Mouse (Mus musculus): ENCODE results near the gene Tbc1d17. TPM values are rescaled to one million over a fixed set of nuclear protein-coding genes. Genes with fewer than 3 reads are reported as not detected.

Tbc1d17 gene
- polyA plus RNA-seq, 1 experiment from 2014 or later = 77.8 TPM

MicroRNA genes within 50 kb of the gene (microRNA counts, 519-probe panel; counts per million panel counts)
- microRNA mmu-miR-707 = not detected

Small RNA genes lying within 50 kb of the gene (microRNA-seq; reads per million reads assigned to microRNA genes)
- gene Mir707 = not detected

Other genes starting within 250 kb of the Tbc1d17 start
- 1.0 and 1.1 TPM in 2 replicates for gene Myh14, start 178.2 kb downstream of the Tbc1d17 start, polyA plus RNA-seq (2016; fragmentation: Nextera tagmentation; extraction: Ambion mirVana)
- gene Izumo2, start 140.3 kb downstream of the Tbc1d17 start, polyA plus RNA-seq (2016; fragmentation: Nextera tagmentation; extraction: Ambion mirVana) = not detected in 2 replicates
- gene Vrk3, start 100.7 kb downstream of the Tbc1d17 start, polyA plus RNA-seq (2016; fragmentation: Nextera tagmentation; extraction: Ambion mirVana) = 44.7 and 49.5 TPM in 2 replicates
- 3.2 and 3.6 TPM in 2 replicates for gene Zfp473, start 98.0 kb downstream of the Tbc1d17 start, polyA plus RNA-seq (2016; fragmentation: Nextera tagmentation; extraction: Ambion mirVana)
- gene Nup62, start 33.0 kb downstream of the Tbc1d17 start, polyA plus RNA-seq (2016; fragmentation: Nextera tagmentation; extraction: Ambion mirVana) = 154 and 162 TPM in 2 replicates
- gene Il4i1, start 32.7 kb downstream of the Tbc1d17 start, polyA plus RNA-seq (2016; fragmentation: Nextera tagmentation; extraction: Ambion mirVana) = 1.2 and 1.8 TPM in 2 replicates
- gene Atf5, start 32.4 kb downstream of the Tbc1d17 start, polyA plus RNA-seq (2016; fragmentation: Nextera tagmentation; extraction: Ambion mirVana) = 4.6 and 4.7 TPM in 2 replicates
- gene Akt1s1, start 88 bp downstream of the Tbc1d17 start, polyA plus RNA-seq (2016; fragmentation: Nextera tagmentation; extraction: Ambion mirVana) = 89.5 and 98.1 TPM in 2 replicates
- gene Pnkp, start 8.1 kb upstream of the Tbc1d17 start, polyA plus RNA-seq (2016; fragmentation: Nextera tagmentation; extraction: Ambion mirVana) = 38.1 and 38.4 TPM in 2 replicates
- 478 and 516 TPM in 2 replicates for gene Ptov1, start 20.7 kb upstream of the Tbc1d17 start, polyA plus RNA-seq (2016; fragmentation: Nextera tagmentation; extraction: Ambion mirVana)
- 213 and 220 TPM in 2 replicates for gene Med25, start 43.6 kb upstream of the Tbc1d17 start, polyA plus RNA-seq (2016; fragmentation: Nextera tagmentation; extraction: Ambion mirVana)
- 26.9 and 30.6 TPM in 2 replicates for gene Fuz, start 47.0 kb upstream of the Tbc1d17 start, polyA plus RNA-seq (2016; fragmentation: Nextera tagmentation; extraction: Ambion mirVana)
- 74.2 and 77.0 TPM in 2 replicates for gene Ap2a1, start 80.4 kb upstream of the Tbc1d17 start, polyA plus RNA-seq (2016; fragmentation: Nextera tagmentation; extraction: Ambion mirVana)
- 0.11 and 0.14 TPM in 2 replicates for gene Tsks, start 94.1 kb upstream of the Tbc1d17 start, polyA plus RNA-seq (2016; fragmentation: Nextera tagmentation; extraction: Ambion mirVana)
- gene Cpt1c, start 125.8 kb upstream of the Tbc1d17 start, polyA plus RNA-seq (2016; fragmentation: Nextera tagmentation; extraction: Ambion mirVana) = 22.3 and 26.8 TPM in 2 replicates
- 908 and 945 TPM in 2 replicates for gene Prmt1, start 137.5 kb upstream of the Tbc1d17 start, polyA plus RNA-seq (2016; fragmentation: Nextera tagmentation; extraction: Ambion mirVana)
- gene Irf3, start 148.6 kb upstream of the Tbc1d17 start, polyA plus RNA-seq (2016; fragmentation: Nextera tagmentation; extraction: Ambion mirVana) = 69.5 and 71.2 TPM in 2 replicates
- gene Bcl2l12, start 149.6 kb upstream of the Tbc1d17 start, polyA plus RNA-seq (2016; fragmentation: Nextera tagmentation; extraction: Ambion mirVana) = 77.4 and 78.4 TPM in 2 replicates
- 39.6 and 44.8 TPM in 2 replicates for gene Scaf1, start 167.3 kb upstream of the Tbc1d17 start, polyA plus RNA-seq (2016; fragmentation: Nextera tagmentation; extraction: Ambion mirVana)
- gene Rras, start 168.9 kb upstream of the Tbc1d17 start, polyA plus RNA-seq (2016; fragmentation: Nextera tagmentation; extraction: Ambion mirVana) = 22.0 and 23.6 TPM in 2 replicates
- 10.8 and 11.3 TPM in 2 replicates for gene Prr12, start 203.8 kb upstream of the Tbc1d17 start, polyA plus RNA-seq (2016; fragmentation: Nextera tagmentation; extraction: Ambion mirVana)
- gene Nosip, start 213.3 kb upstream of the Tbc1d17 start, polyA plus RNA-seq (2016; fragmentation: Nextera tagmentation; extraction: Ambion mirVana) = 63.0 and 66.7 TPM in 2 replicates
- gene Prrg2, start 213.6 kb upstream of the Tbc1d17 start, polyA plus RNA-seq (2016; fragmentation: Nextera tagmentation; extraction: Ambion mirVana) = 17.0 and 17.3 TPM in 2 replicates
- gene Rcn3, start 243.1 kb upstream of the Tbc1d17 start, polyA plus RNA-seq (2016; fragmentation: Nextera tagmentation; extraction: Ambion mirVana) = 122 and 128 TPM in 2 replicates